Mouse (Mus musculus): ENCODE data around the gene Zfp981.
"Not testable (repeated sequence)": the region's sequence is repeated elsewhere in the genome, so short reads cannot be mapped to it uniquely, and the experiment has no call there.

The Zfp981 gene

DNA sequence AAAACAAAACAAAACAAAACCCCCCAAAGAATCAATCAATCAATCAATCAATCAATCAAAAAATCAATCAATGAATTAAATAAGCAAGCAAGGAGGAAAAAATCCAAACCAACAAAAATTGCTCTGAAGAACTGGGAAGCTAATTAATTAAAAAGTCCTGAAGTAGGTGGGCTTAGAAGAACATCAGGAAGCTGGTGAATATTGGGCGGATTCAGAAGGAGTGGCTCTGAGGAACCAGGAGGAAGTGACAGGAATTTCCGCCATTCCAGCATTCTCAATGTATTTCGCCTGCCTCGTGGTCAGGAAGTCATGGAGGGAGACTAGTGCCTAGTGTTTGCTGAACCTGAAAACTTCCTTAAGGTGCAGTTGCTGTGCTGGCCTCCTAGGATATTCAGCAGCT lies at the start of gene Zfp981:
TSS of gene Zfp981 (plus strand) at position 301 of the 400 bp plus-strand sequence.
- not testable (repeated sequence) for DNase-seq (ENCODE audit: low read depth, low spot score)

DNA sequence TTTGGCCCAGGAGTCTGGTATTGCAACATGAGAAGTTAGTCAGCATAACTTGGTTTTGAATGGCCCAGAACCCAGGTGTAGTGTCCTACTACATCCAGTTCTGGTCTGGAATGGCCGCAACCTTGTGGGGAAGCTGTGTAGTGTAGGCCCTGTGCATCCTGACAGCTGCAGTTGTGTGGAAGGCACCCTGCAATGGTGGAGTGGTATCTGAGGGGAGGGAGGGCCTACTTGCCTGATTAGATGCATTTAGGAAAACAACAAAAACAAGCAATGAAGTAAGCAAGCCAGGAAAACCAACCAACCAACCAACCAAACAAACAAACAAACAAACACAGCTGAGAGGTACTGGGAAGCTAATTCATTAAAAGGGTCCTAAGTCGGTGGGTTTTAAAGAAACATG lies 49.3 kb upstream of the Zfp981 start:
- not testable (repeated sequence) for DNase-seq (ENCODE audit: low read depth, low spot score)

DNA sequence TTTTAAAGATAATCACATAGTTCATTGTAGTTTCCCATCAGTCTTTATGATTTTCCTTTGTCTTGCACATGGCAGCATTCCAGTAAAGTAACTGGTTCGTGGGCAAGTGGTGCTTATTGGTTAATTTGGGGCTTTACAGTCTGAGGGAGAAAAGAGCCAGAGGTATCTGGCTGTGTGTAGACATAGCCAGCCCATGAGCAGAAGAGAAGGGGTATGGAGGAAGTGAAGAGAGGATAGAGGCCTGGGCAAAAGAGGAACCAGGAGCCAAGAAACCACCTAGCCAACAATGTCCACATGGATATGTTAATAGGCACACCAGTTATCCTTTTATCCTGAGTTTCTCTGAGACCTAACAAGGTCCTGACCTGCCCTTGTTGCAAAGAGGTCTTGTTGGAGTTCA lies 47.7 kb upstream of the Zfp981 start:
- not testable (repeated sequence) for DNase-seq (ENCODE audit: low read depth, low spot score)

DNA sequence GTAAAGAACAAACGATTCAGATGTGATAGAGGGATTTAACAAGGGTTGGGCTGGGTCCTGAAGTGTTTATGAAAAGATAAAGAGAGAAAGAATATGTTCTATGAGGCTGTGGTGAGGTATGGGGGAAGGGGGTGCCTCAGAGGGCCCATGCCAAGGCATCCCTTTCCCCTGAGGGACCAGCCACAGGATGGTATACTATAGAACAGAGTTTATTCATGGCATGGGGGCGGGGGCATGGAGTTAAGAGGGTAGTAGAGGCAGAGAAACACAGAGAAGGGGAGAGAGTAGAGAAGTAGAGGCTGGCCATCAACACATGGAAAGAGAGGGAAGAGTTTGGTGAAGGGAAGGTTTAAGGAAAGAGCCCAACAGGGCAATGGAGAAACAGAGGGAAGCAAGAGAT lies 46.9 kb upstream of the Zfp981 start:
- no peak for DNase-seq (ENCODE audit: low read depth, low spot score)

DNA sequence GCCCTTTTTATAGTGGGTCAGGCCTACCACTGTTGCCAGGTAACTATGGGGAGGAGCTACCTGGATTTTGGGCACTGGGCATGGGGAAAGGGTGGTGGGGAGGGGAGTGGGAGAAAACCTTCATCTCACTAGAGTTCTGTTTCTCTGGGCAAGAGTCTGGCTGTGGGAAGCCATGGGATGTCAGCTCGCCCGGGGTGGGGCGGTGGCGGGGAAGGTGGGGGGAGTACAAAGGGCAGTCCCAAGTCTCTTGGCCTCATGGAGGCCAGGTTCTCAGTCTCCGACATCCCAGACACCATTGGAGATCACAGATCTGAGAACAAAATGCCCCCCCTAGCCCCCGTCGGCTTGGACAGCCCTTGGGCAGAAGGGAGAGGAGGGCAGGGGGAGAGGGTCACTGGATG lies 46.5 kb upstream of the Zfp981 start:
- DNase-seq (ENCODE audit: low read depth, low spot score): no peak

DNA sequence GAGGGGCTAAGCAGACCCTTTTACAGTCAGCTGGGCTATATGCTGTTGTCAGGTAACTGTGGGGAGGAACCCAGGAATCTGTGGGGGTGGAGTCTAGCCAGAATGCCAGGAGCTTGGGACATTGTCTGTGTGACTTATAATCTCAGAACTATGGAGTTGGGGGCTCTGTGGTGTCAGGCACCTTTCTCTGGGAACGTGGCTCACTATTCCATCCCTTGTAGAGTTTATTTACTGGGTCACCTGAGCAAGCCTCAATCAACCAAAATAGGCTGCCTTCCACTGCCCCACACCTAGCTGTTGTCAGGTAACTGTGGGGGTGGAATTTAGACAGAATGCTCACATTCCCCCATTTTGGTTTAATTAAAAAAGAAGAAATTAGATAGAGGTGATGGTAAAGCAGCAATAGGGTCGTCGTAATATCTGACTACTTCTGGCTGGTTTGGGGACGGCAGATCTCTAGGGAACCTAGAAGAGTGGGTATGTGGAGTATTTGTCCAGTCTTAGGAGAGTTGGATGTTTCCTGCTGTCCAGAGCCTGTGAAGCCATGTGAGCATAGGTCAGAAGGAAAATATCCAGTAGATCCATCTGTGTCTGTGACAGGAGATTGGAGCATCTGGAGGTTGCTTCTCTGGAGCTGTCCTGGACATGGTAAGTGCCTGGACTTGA lies 45.6 kb upstream of the Zfp981 start:
- DNase-seq (ENCODE audit: low read depth, low spot score): no peak

DNA sequence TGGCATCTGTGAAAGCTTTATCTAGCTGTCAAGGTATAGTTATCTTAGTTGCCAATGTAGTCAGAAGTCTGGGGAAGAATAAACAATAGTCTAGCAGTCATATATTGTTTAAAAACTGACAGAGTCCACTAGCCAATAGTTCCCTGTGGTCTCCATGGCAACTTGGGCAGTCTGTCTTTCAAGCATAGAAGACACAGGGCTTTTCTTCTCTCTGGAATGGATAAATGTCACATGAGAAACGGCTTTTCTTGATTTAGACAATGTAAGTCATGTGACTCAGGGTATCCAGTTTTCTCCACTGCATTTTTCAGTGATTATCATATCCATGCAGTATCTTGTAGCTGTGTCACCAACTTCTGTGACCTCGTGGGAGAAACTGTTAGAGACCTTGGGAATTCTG lies 44.7 kb upstream of the Zfp981 start:
- no peak for DNase-seq (ENCODE audit: low read depth, low spot score)

DNA sequence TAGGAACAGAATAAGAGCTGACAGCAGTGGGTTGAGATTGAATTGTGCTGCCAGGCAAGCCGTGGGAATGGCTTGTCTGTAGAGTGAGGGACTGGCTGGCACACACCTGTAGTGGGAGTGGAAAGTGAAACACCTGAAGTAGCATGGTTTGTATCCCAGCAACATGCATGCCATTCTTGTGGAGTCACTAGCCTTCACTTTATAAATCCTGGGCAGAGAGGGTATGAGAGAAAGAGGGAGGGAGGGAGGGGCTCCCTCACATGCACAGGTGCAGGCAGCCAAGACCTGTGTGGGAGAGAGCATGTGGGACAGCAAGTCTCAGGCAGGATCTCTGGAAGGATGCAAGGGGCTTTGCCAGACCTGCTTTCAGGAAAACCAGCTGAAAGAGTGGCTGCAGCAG lies 44.1 kb upstream of the Zfp981 start:
- no peak for DNase-seq (ENCODE audit: low read depth, low spot score)

DNA sequence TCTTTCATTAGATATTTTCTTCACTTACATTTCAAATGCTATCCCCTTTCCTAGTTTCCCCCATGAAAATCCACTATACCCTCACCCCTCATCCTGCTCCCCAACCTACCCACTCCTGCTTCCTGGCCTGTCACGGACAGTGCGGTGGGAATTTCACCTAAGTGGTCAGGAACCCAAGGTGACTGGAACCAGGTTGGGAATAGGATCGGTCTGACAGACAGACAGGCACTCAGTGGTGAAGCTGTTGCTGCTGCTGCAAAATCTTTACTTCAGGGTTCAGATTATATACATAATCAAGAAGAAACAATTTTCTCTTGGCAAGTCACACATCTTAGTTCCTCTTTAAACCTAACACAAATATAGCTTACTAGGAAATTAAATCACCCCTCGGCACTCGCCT lies 42.0 kb upstream of the Zfp981 start:
- DNase-seq (ENCODE audit: low read depth, low spot score): not testable (repeated sequence)

DNA sequence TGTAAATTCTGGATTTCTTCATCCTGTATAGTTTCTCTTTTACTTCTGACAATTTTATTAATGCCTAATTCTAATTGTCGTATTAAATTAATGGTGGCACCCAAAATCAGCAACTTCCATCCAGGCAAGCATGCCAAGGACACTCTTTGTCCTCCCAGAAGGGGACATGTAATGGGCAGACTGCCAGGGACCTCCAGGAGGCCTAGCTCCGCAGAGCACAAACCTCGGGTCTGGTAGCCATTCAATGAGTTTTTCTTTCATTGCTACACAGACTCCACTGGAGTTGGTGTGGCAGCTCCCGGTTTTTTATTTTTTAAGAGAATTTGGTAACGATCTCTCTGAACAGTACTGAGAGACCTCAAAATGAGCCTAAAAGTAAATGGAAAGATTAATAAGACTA lies 41.1 kb upstream of the Zfp981 start:
- DNase-seq (ENCODE audit: low read depth, low spot score): not testable (repeated sequence)

DNA sequence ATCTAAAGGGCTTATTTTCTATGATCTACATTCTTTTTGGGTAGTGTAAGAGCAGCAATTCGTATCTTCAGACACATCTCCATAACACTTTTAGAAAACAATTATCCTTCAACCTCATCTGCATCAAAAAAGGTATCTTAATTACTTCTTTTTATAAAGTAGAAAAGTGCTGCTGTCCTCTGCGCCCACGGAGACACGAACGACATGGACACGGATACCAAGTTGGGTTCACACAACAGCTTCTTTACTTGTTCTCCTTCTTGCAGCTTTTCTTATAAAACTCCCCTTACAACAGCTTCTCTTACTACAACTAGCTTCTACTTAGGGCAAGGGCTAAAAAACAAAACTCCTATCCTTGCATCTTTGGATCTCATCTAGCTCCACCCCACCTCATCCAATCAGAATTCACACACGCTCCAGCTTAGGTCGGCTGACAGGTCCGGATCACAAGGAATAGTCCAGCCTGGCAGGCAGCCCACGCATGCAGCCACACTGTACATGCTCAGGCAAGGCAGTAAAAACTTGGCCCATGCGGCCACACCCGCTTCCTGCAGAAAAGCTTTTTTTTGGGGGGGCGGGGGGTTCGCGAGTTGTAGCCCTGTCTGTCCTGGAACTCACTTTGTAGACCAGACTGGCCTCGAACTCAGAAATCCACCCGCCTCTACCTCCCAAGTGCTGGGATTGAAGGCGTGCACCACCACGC lies 38.0 kb upstream of the Zfp981 start:
- not testable (repeated sequence) for DNase-seq (ENCODE audit: low read depth, low spot score)

DNA sequence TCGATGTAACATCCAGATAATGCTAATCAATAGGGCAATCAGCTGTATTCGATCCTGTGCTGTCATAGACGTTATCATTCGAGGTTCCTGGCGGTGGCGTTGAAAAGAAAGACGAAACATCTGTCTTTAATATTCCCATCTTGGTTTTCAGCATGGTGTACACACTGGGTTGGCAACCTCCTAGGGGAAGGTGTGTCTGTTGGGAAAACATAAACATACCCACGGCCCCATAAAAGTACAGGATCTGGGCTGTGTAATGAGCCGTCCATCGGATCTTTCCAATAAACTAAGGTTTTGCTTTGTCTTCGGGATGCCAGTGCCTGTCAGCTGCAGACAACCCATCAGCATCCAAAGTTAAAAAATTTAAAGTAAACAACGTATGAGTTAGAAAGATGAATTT lies 31.8 kb upstream of the Zfp981 start:
- DNase-seq (ENCODE audit: low read depth, low spot score): not testable (repeated sequence)

DNA sequence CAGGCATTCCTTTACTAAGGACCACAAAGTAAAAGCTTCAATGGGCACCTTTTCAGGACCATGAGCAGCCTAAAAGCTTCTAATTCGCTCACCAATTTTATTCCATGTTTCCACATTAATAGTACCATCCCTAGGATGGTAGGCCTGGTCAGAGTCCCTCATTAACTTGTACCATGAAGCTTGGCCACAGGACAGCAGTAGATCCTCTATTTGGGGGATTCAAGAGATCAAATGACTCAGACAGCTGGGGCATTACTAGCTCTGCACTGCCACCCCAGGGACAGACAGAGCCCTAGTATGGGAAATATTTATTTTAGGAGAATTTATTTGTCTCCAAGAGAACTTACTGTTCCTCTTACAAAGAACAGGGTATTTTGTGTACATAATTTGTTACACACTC lies 27.6 kb upstream of the Zfp981 start:
- DNase-seq (ENCODE audit: low read depth, low spot score): not testable (repeated sequence)

DNA sequence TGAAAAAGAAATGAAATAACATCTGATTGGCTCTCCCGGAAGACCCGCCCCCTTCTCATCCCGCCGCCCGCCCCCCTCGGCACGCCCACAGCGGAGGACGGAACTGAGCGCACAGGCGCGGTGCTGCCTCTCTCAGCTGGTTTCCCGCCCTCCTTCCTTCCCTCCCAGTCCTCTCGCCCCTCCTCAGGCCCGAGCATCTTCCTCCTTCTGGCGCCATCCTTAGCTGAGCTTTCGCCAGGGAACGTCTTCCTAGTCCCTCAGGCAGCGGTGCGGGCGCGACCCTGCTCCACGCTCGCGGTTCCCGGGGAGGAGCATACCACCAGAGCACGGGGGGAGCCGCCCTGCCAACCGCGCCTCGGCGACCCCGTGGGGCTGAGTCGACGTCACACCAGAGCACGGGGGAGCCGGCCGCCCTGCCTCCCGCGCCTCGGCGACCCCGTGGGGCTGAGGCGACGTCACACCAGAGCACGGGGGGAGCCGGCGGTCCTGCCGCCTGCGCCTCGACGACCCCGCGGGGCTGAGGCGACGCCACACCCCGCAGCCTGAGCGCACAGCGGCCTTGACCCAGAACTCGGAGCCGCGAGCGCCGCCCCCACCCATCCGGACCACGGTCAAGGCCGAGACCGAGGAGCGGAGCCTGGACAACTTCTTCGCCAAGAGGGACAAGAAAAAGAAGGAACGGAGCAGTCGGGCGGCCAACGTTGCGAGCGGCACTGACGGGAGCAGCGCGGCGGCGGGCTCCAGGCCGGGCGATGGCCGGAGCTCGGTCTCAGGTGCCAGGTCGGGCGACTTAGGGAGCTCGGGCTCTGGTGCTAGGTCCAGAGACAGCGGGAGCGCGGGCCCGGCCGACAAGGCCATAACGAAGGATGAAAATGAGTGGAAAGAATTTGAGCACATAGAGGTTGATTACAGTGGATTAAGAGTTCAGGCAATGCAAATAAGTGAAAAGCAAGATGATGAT lies 26.8 kb upstream of the Zfp981 start:
- not testable (repeated sequence) for DNase-seq (ENCODE audit: low read depth, low spot score)

DNA sequence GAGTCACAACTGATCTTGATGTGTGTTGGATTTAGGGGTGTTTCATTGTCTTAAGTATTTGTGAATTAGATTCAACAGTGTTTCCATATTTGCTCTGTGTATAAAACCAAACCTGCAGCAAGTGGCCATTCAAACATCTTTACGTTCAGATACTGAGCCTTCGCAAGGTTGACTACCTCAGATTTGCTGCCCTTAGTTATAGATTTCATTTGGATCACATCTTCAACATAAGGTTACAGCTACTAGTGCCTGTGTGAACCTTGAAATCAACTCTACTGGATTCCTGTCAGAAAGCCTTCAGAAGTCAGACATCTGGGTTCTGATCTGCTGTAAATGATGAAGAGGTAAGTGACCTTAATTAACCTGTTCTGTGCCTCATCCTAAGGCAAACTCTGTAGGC lies 25.6 kb upstream of the Zfp981 start:
- DNase-seq (ENCODE audit: low read depth, low spot score): not testable (repeated sequence)

DNA sequence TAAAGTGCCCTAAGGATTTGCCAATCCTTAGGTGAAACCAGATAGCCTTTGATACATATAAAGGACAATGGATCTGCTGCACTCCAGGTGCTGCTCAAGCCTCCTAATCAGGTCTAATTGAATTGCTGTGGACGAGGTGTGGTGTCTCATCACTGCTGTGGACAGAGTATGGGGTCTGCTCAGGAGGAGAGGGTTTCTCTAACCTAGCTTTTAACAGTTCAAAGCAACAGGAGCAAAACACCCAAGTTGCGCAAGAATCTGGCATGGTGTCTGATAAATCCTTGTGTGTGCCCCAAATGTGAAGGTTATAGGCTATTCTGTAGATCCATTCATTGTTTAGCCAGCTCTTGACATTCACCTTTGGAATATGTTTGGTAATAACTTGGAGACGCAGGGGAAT lies 24.9 kb upstream of the Zfp981 start:
- DNase-seq (ENCODE audit: low read depth, low spot score): not testable (repeated sequence)

DNA sequence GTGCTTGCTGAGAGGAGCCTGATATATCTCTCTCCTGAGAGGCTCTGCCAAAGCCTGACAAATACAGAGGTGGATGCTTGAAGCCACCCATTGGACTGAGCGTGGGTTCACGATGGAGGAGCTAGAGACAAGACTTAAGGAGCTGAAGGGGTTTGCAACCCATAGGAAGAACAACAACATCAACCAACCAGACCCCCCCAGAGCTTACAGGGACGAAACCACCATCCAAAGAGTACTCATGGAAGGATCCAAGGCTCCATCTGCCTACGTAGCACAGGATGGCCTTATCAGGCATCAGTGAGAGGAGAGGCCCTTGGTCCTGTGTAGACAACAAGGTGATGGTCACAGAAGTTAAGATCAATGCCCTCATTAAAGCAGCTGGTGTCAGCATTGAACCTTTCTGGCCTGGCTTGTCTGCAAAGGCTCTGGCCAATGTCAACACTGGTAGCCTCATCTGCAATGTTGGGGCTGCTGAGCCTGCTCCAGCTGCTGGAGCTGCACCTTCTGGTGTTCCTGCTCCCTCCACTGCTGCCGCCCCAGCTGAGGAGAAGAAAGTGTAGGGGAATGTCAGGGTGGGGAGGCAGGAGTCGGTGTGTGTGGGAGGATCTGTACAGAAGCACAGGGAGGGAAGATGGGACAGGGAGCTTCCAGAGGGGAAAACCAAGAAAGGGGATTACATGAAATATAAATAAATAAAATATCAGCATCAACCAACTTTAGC lies 21.3 kb upstream of the Zfp981 start:
- not testable (repeated sequence) for DNase-seq (ENCODE audit: low read depth, low spot score)

DNA sequence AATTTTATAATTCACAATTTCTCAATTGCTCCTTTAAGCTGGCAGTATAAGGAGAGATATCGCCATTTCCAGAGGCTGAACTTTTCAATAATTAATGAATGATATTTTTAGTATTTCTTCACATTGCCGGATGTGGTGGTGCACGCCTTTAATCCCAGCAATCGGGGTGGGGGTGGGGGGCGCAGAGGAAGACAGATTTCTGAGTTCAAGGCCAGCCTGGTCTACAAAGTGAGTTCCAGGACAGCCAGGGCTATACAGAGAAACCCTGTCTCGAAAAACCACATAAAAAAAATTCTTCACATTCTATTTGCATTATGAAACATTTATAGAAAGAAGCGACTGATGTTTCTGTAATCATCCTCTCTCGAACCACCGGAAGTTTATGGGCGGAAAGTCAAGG lies 19.3 kb upstream of the Zfp981 start:
- DNase-seq (ENCODE audit: low read depth, low spot score): not testable (repeated sequence)

DNA sequence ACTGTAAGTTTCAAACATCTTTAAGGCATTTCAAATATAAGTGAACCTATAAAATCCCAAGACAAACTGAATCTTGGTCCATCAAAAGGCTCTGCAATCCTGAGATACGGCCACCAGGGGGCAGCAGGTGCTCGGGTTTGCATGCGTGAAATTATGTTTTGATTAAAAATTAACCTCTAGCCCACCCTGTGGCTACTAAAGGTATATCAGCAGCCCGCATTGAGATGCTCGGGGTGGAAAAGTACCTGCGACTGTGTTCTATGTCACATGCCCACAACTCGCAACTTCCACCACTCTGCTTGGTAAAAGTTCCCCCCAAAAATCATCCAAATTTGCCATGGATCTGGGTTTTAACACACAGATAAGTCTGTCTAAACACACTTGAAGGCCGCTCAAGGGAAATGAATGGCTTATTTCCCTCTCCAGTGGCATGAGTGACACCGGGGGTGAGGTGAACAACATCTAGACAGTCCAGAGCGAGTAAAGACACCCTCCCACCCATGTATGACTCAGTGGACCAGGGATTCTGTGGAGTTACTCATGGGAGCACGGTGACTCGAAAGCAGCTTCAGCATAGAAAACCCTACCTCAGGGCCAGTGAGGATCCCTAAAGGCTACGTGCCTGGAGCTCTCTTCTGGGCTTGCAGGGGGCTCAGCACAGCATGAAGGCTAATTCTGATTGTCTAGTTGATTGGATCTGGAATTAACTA lies 18.1 kb upstream of the Zfp981 start:
- not testable (repeated sequence) for DNase-seq (ENCODE audit: low read depth, low spot score)

DNA sequence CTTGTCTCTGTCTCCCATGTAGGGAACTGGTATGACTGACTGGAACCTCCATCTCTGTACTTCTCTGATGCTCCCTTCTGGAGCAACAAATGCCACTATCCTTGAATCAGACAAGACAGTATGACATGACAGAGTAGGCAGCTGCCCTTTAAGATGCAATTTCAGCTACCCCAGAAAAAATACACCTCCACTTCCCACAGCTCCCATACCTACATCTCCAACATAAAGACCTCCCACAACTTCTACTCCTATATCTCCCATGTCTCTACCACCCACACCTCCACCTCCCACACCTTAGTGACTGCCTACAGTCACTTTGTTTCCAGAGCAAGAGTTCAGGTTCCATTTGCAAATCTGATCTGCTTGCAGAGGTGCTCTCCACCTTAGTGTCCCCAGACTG lies 17.2 kb upstream of the Zfp981 start:
- DNase-seq (ENCODE audit: low read depth, low spot score): not testable (repeated sequence)

Data from c-Kit-negative CD71-positive TER-119-positive erythroid progenitor cells, embryonic 14.5 days (primary cell).